Mouse (Mus musculus) lung, embryonic 14.5 days (tissue): ENCODE measurements around the gene F2. TPM values are rescaled to one million over a fixed set of nuclear protein-coding genes. Genes with fewer than 3 reads are reported as not detected.
"Not testable (repeated sequence)": the region's sequence is repeated elsewhere in the genome, so short reads cannot be mapped to it uniquely, and the experiment has no call there.

Experiments used
- ATAC-seq: fragments of 200-750 bp; cut with Nextera tagmentation; 2 replicates; pipeline ENCODE4 v1.8.0; 2017; ENCODE audit warnings: mild to moderate bottlenecking, moderate TSS enrichment, moderate library complexity; ENCODE audit not compliant: insufficient read depth
- DNase-seq: peaks from one replicate; pipeline ENCODE4 v3.0.0-alpha.2; 2015
- H3K27ac ChIP-seq: fragments of 300-500 bp; sonication (generic); 2 replicates; pipeline ENCODE4 v1.5.1; 2014; ENCODE audit warnings: low read depth, mild to moderate bottlenecking, moderate library complexity
- H3K27me3 ChIP-seq: fragments of 300-500 bp; sonication (generic); 2 replicates; pipeline ENCODE4 v1.6.1; 2014; ENCODE audit warnings: low read length, control low read depth; ENCODE audit not compliant: insufficient read depth
- H3K36me3 ChIP-seq: fragments of 300-500 bp; sonication (generic); 2 replicates; pipeline ENCODE4 v1.6.1; 2014; ENCODE audit warnings: control low read depth; ENCODE audit not compliant: insufficient read depth
- H3K4me1 ChIP-seq: fragments of 300-500 bp; sonication (generic); 2 replicates; pipeline ENCODE4 v1.6.1; 2014; ENCODE audit warnings: antibody characterized with exemption, control low read depth; ENCODE audit not compliant: insufficient read depth
- H3K4me2 ChIP-seq: fragments of 300-500 bp; sonication (generic); 2 replicates; pipeline ENCODE4 v1.6.1; 2014; ENCODE audit warnings: mild to moderate bottlenecking
- H3K4me3 ChIP-seq: fragments of 300-500 bp; sonication (generic); 2 replicates; pipeline ENCODE4 v1.5.1; 2014; ENCODE audit warnings: low read depth, low read length
- H3K9ac ChIP-seq: fragments of 300-500 bp; sonication (generic); 2 replicates; pipeline ENCODE4 v1.6.1; 2014
- H3K9me3 ChIP-seq: fragments of 300-500 bp; sonication (generic); 2 replicates; pipeline ENCODE4 v1.6.1; 2016; ENCODE audit warnings: low read depth, low read length, control low read depth
- CTCF ChIP-seq: IDR thresholded peaks from 2 replicates; pipeline ENCODE4 v1.5.1; 2016; ENCODE audit warnings: antibody characterized with exemption, low read depth
- WGBS: fragments of 180-500 bp; shearing (Covaris S2); extraction: QIAGEN DNeasy Blood & Tissue Kit; methylation state at CpG from one replicate; pipeline ENCODE4 v1.1.7; 2014; 5-methylcytosine and 5-hydroxymethylcytosine counted together
- polyA plus RNA-seq: library from polyadenylated mRNA; unstranded; fragments of >200 nt; fragmentation: Nextera tagmentation; extraction: Ambion mirVana; gene quantifications from 2 replicates; pipeline ENCODE4 v1.2.1, GENCODE M21; 2014

F2 gene
- polyA plus RNA-seq, 1 experiment from 2014 or later = 0.09 TPM

- H3K27ac ChIP-seq = no peak overlapping the region
- no peak overlapping the region for H3K4me3 ChIP-seq
- H3K9ac ChIP-seq = no peak overlapping the region
- no peaks in the 10 kb centered on the region for H3K4me1 ChIP-seq
- 0 out of 2 replicates have a peak, but pooled peaks cover under 1% of the 10 kb centered on the region for H3K36me3 ChIP-seq
- no peaks in the 10 kb centered on the region for H3K27me3 ChIP-seq
- DNase-seq (no peak), ATAC-seq (no peak)
- 79% methylated on average over 18 of the region's 18 CpGs for WGBS
- H3K4me2 ChIP-seq = no peak overlapping the region
- H3K9me3 ChIP-seq = no peaks in the 10 kb centered on the region
- no peak for TF ChIP-seq CTCF
Measured at GRCm38 (mm10) chr2:91629682-91630081, 6.5 kb downstream of the F2 start.

- Histone ChIP-seq H3K9me3 (no peaks in the 10 kb centered on the region), H3K27me3 (no peaks in the 10 kb centered on the region), H3K27ac (no peak overlapping the region), H3K9ac (no peak overlapping the region), H3K4me2 (no peak overlapping the region), H3K4me1 (no peaks in the 10 kb centered on the region), H3K4me3 (no peak overlapping the region), H3K36me3 (peaks cover 12% of the 10 kb centered on the region; the same call in 1 of the 2 replicates)
- 91% methylated on average over 8 of the region's 8 CpGs for WGBS
- ATAC-seq = no peak
- no peak for TF ChIP-seq CTCF
- DNase-seq = no peak
Measured at GRCm38 (mm10) chr2:91628171-91628570, 8.0 kb downstream of the F2 start.

- no peak overlapping the region for H3K27ac ChIP-seq
- no peaks in the 10 kb centered on the region for H3K4me1 ChIP-seq
- ATAC-seq (no peak), DNase-seq (no peak)
- H3K4me2 ChIP-seq = no peak overlapping the region
- no peaks in the 10 kb centered on the region for H3K27me3 ChIP-seq
- 61% methylated on average over 5 of the region's 5 CpGs for WGBS
- H3K9ac ChIP-seq = no peak overlapping the region
- H3K9me3 ChIP-seq = no peaks in the 10 kb centered on the region
- no peak overlapping the region for H3K4me3 ChIP-seq
- no peak for TF ChIP-seq CTCF
- peaks cover 15% of the 10 kb centered on the region for H3K36me3 ChIP-seq
Measured at GRCm38 (mm10) chr2:91627486-91627885, 8.7 kb downstream of the F2 start.

GRCm38 (mm10) chr2:91623366-91623765 lies 12.8 kb downstream of the F2 start:
- not testable (repeated sequence) for H3K4me2 ChIP-seq, H3K9me3 ChIP-seq, H3K27me3 ChIP-seq, H3K27ac ChIP-seq, H3K9ac ChIP-seq, H3K4me3 ChIP-seq, ATAC-seq, DNase-seq, H3K4me1 ChIP-seq
- peaks cover 54% of the 10 kb centered on the region for H3K36me3 ChIP-seq
- WGBS = 94% methylated on average over 7 of the region's 7 CpGs

GRCm38 (mm10) chr2:91622356-91622755 lies 13.9 kb downstream of the F2 start:
- H3K9ac ChIP-seq = no peak overlapping the region
- H3K9me3 ChIP-seq = no peaks in the 10 kb centered on the region
- peaks cover 64% of the 10 kb centered on the region for H3K36me3 ChIP-seq
- WGBS = 89% methylated on average over 5 of the region's 5 CpGs
- H3K4me2 ChIP-seq = no peak overlapping the region
- no peaks in the 10 kb centered on the region for H3K4me1 ChIP-seq
- no peak for TF ChIP-seq CTCF
- no peak overlapping the region for H3K27ac ChIP-seq
- no peak for DNase-seq
- no peak overlapping the region for H3K4me3 ChIP-seq
- H3K27me3 ChIP-seq = no peaks in the 10 kb centered on the region
- ATAC-seq = no peak

- peak; percentile 6 for DNase-seq
- ATAC-seq = not testable (repeated sequence)
Measured at GRCm38 (mm10) chr2:91609370-91609769, 26.8 kb downstream of the F2 start.

GRCm38 (mm10) chr2:91602389-91602788 lies 33.8 kb downstream of the F2 start:
- TF ChIP-seq CTCF = peak; percentile 33; the same call in 1 of the 2 replicates
- DNase-seq (peak; percentile 21), ATAC-seq (no peak)
- Histone ChIP-seq H3K9ac (no peak overlapping the region), H3K36me3 (peaks cover 88% of the 10 kb centered on the region), H3K4me3 (no peak overlapping the region), H3K9me3 (no peaks in the 10 kb centered on the region), H3K4me2 (no peak overlapping the region), H3K4me1 (no peaks in the 10 kb centered on the region), H3K27me3 (no peaks in the 10 kb centered on the region), H3K27ac (no peak overlapping the region)
- 86% methylated on average over 4 of the region's 4 CpGs for WGBS

More at GRCm38 (mm10) chr2:91609370-91609769, 26.8 kb downstream of the F2 start:
- not testable (repeated sequence) for H3K27ac ChIP-seq, H3K9ac ChIP-seq, H3K4me2 ChIP-seq, H3K4me1 ChIP-seq, H3K9me3 ChIP-seq, H3K27me3 ChIP-seq, H3K4me3 ChIP-seq
- peaks cover 59% of the 10 kb centered on the region for H3K36me3 ChIP-seq

GRCm38 (mm10) chr2:91600475-91600874 lies 35.7 kb downstream of the F2 start:
- DNase-seq = no peak
- Histone ChIP-seq H3K4me2 (no peak overlapping the region), H3K36me3 (peaks cover 89% of the 10 kb centered on the region), H3K4me3 (no peak overlapping the region), H3K9me3 (no peaks in the 10 kb centered on the region), H3K27ac (no peak overlapping the region), H3K27me3 (no peaks in the 10 kb centered on the region), H3K4me1 (no peaks in the 10 kb centered on the region), H3K9ac (no peak overlapping the region)
- no peak for ATAC-seq
- TF ChIP-seq CTCF = no peak
- WGBS = 96% methylated on average over 4 of the region's 4 CpGs
